Mouse (Mus musculus) ES-E14 (cell line): ENCODE results near the gene Polr1d.

ENCODE experiments used
- ZC3H11A ChIP-seq: IDR thresholded peaks from 2 replicates; pipeline ENCODE4 v1.6.1; 2012; ENCODE audit warnings: low read depth, mild to moderate bottlenecking, inconsistent platforms, low read length, borderline replicate concordance
- ZNF384 ChIP-seq: IDR thresholded peaks from 2 replicates; pipeline ENCODE4 v1.6.1; 2012; ENCODE audit warnings: low read depth, low read length, inconsistent platforms

DNA sequence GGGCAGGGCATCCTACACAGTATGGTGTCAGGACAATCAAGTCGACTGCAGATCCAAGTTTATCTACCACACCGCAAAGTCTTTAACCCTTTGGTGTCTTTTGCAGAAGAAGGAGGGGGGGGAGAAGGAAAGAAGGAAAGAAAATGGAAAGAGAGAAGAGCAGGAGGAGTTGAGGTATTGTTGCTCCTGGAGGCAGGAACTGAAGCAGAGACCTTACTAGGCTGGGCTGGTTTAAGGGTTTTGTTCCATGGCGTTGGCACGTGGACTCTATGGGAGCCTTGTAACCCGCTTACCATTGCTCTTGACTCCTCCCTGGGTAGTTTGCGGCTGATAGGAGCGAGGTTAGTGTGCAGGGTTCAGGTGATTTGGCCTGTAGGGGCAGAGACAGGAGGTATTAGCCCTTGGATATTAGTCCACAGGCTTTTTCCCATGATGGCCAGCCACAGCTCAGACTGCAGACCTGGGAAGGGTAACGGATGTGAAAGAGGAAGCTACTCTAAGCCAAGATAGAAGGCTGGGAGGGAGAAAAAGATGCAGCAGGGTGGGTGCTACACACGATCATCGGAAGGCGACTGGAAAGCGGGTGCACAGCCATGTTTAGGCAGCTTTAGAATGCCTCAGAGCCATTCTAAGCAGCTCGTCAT lies 48.8 kb downstream of the Polr1d start:
- TF ChIP-seq ZNF384 = no peak
- no peak for TF ChIP-seq ZC3H11A
